Mouse (Mus musculus) bone marrow, adult 2 months (tissue): ENCODE measurements at regions not wholly inside any gene's neighbourhood (a gene's known extent, or its start where the extent isn't known, plus 50 kb on each side); places are given as distances from the start of the nearest gene placed in this dataset.

Experiments
- CTCF ChIP-seq: fragments of 200-500 bp; IDR thresholded peaks from 2 replicates; pipeline ENCODE4 v1.5.1; 2011; ENCODE audit warnings: low read length, control low read depth; ENCODE audit not compliant: control insufficient read depth, insufficient read depth
- POLR2A ChIP-seq: fragments of 200-500 bp; IDR thresholded peaks from 2 replicates; pipeline ENCODE4 v1.6.1; 2011; ENCODE audit warnings: low read depth, mild to moderate bottlenecking, control low read depth, low read length, borderline replicate concordance; ENCODE audit not compliant: control insufficient read depth

- no peak for TF ChIP-seq POLR2A
- no peak for TF ChIP-seq CTCF
Measured at GRCm38 (mm10) chr10:98717856-98718255, 196.3 kb upstream of the Atp2b1 start.
